Mouse (Mus musculus): ENCODE measurements around the gene Ttc29.

The Ttc29 gene

DNA sequence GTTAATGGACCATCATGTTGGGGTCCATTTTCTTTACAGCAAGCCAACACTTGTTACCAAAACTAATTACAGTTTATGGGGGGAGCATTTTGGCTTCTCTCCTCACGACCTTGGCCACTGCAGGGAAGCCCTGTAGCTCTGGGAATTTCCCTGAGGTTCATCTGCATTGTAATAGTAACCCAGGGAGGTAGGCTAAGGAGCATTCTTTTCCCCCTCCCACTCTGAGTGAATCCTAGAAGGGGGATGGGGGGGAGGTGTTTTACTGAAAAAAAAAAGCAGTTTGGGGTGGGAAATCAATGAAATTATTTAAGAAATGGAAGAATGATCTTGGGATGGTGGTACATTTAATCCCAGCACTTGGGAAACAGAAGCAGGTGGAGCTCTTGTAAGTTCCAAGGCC lies 210.8 kb downstream of the Ttc29 start:
- peak; percentile 80 for DNase-seq (ENCODE audit: low read depth, low spot score)

DNA sequence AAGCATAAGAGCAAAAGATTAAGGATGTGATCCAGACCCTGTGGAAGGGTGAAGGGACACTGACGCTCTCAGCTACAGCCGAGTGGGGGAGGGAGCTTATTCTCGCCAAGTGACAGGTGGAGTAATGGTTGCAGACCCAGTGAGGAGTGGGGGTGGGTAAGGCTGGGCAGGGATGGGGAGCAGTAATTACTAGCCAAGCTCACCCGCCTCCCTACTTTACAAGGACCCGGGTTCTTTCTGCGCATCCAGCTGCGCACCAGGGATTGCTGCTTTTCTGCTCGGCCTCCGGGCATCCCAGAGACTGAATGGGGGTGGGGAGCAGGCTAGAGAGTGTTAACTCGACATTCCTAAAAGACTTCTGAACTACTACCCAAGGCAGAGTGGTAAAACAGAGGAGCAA lies 213.4 kb downstream of the Ttc29 start:
- peak; percentile 80 for DNase-seq (ENCODE audit: low read depth, low spot score)

DNA sequence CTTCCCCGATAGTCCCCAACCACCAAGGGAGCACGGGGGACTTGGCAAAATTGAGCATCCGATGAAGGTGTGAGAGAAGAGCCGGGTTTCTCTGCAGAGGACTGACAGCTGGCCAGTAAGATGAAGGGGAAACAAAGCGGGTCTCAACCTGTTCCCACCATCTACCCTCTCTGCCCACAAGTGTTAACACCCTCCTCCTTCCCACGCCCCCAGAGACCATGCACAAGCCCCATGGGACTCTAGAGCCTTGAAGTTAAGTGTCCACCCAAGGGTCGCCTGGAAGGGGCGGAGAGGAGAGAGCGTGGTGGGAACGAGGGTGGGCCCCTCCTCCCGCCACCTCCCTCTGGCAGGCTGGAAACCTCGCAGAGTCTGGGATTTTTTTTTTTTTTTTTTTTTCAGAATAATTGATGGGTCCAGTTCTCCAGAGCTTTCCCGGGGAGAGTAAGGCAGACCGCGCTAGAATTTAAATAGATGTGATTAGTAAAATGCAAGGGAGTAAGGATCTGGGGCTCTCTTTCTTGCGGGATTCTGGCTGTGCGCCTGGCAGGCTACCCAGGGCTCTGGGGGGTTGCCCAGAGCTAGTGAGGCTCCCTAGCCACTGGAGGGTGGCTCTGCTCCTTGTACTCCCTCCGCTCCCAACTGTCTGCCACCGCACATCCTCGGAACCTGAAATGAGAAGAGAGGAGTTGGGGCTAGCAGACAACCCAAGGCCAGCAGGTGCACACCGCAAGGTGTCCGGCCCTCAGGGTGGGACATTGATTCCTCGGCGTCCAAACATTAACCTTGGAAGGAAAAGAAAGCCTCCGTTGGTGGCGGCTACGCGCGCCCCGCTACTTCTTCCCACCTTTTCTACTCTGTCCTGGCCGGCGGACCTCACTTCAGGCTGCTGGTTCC lies 214.0 kb downstream of the Ttc29 start:
- peak; percentile 43 for DNase-seq (ENCODE audit: low read depth, low spot score)

DNA sequence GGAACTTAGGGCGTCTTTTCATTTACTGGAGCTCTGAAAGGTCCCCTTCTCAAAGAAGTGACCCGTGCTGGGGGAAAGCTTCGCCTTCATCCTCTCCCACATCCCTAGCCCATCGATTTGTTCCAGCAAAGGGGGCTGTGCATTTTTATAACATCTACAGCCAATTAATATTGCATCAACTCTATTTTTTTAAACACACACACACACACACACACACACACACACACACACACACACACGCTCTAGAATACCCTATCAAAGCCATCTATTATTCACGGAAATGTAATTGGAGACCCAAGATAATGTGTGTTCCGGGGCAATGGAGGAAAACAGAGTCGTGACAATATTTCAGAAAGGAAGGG lies 214.7 kb downstream of the Ttc29 start:
- DNase-seq (ENCODE audit: low read depth, low spot score): no peak

DNA sequence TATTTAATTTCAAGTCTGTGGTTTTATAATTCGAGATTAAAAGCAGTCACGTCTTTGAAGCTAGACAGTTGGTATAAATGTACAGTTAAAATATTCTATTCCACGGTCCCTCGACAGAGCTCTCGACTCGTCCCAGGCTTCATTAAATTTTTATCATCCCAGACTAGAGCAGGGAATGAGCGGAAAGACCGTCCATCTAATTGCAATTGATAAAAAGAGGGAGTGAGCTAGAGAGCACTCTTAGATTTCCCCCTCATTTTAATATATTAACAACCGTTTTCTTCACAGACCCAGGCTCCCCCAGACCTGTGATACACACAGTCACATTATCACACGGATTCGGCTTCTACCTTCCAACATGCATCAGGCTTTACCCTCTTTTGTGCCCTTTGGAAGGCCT lies 215.1 kb downstream of the Ttc29 start:
- no peak for DNase-seq (ENCODE audit: low read depth, low spot score)

DNA sequence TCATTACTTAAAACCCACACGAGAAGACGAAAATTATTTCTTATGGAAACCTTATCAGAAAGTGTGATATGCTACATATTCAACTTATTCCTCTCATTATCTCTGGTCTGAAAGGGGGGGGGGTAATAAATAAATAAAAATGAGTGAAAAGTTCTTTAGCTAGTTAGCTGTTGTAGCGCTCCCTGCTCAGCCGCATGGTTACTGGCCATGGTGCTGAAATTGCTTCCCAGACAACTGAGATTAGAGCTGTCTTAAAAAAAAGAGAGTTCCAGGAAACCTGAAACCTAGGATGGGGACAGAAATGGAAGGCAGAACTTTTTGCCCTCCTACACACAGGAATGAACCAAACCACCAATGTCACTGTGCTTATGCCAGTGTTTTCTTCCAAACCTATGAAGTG lies 218.3 kb downstream of the Ttc29 start:
- DNase-seq (ENCODE audit: low read depth, low spot score): peak; percentile 81

DNA sequence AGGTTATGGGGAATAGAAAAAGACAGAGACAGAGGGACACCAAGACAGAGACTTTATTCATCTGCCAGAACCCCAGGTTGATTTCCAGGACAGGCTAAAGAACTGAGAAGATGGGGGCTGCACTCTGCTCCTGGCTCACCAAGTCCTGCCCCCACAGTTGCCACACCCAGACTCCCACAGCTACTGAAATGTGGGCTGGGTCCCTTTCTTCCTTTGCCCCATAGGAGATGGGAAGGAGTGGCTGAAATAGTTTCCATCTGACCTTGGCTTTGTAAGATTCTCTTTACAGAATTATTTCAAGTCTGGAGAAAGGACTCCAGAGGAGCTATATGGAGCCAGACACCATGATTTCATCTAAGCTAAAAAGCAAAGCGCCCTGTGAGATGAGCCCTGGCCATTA lies 219.4 kb downstream of the Ttc29 start:
- DNase-seq (ENCODE audit: low read depth, low spot score): peak; percentile 88

DNA sequence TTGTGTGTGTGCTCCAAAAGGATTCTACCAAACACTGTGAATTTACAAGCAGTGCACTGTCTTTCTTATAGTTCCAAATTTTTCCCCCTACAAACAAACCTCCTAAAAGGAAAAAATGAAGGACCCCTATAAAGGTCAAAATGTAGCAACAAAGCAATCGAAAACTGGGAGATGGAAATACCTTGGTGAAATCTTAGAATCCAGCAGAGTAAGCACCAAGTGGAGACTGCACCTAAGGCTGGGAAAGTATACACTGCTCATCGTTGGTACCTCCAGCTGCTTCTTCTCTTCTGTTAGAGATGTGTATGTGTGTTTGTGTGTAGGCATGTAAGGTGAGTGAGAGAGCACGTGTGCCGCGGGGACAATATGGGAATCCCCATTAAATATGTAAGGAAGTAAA lies 220.2 kb downstream of the Ttc29 start:
- DNase-seq (ENCODE audit: low read depth, low spot score): no peak

DNA sequence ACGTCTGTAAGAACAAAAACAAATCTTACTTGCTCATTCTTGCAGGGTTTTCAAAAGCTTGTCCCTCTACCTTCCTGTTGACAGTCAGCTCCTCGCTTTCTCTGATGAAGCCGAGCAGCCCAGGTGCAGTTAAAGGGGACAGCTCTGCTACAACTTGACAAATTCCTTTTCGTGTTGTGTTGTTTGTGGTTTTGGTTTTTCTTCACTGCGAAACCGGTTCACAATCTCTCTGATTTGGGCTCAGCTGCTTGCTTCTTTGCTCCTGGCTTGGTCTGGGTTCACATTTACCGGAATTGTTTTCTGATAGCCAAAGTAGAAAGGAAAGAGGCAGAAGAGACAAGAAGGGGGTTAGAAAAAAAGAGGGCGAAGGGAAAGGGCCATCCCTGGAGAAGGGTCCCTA lies 221.2 kb downstream of the Ttc29 start:
- no peak for DNase-seq (ENCODE audit: low read depth, low spot score)

DNA sequence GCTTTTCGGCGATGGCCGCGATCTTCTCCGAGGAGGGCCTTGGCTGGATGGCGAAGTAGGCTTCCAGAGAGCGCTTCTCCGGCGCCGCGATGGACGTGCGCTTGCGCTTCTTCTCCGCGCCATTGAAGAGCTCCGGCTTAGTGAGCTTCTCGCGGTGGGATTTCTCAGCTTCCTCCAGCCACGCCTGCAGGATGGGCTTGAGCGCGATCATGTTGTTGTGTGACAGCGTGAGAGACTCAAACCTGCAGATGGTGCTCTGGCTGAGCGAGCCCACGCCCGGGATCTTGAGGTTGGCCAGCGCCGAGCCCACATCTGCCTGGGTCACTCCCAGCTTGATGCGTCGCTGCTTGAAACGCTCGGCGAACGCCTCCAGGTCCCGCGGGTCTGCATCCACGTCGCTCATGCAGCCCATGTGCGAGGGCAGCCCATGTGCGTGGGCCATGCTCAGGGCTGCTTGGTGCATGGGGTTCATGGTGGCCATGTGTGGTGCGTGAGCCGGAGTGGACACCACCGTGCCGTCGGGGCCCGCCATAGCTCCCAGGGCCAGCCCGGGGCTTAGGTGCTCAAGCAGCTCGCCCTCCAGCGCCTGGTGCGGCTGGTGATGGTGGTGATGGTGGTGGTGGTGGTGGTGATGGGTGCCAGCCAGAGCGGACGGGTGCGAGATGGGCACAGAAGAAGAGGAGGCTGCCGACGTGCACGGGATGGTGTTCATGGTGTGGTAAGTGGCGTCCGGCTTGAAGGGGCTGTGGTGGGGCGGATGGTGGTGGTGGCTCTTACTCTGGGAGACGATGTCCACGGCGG lies 221.9 kb downstream of the Ttc29 start:
- DNase-seq (ENCODE audit: low read depth, low spot score): peak; percentile 74

DNA sequence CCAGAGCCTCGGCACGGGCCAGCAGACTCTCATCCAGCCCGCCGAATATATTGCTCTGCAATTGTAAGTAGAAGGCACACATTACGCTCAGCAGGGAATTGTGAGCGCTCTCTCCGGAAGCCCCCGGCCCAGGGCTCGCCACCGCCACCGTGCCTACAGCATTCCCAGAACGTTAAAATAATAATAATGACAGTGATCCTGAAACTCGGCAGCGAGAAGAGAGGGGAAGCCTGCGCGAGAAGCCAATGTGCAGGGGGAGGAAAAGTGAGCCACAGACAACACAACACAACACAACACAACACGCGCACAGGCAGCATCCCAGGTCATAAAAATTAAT lies 222.5 kb downstream of the Ttc29 start:
- DNase-seq (ENCODE audit: low read depth, low spot score): no peak

DNA sequence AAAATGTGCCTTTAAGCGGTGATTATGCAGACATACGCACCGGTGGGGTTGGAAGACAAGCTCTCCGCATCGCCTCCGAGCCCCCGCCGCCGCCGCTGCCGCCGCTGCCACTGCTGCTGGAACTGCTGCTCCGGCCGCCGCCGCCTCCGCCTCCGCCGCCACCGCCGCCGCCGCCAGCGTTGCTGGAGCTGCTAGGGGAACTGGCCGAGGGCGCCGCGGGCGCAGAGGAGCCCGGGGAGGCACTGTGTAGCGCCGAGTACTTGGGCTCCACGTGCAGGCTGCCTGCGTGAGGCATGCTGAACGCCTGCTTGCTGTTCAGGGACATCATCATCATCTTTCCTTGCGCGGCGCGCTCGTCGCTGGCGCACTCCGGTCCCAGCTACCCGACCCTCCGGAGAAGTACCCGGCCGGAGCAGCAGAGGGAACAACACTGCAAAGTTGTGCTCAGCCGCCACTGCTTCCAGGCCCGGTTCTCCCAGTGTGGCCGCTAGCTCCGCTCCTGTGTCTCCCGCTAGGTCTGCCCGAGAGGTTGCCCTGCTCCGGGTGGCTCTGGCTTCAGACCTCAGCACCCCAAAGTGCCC lies 223.1 kb downstream of the Ttc29 start, which contains the start of gene Pou4f2:
TSS of gene Pou4f2 (minus strand) at position 575 of the 581 bp plus-strand sequence.
- DNase-seq (ENCODE audit: low read depth, low spot score): peak; percentile 80

DNA sequence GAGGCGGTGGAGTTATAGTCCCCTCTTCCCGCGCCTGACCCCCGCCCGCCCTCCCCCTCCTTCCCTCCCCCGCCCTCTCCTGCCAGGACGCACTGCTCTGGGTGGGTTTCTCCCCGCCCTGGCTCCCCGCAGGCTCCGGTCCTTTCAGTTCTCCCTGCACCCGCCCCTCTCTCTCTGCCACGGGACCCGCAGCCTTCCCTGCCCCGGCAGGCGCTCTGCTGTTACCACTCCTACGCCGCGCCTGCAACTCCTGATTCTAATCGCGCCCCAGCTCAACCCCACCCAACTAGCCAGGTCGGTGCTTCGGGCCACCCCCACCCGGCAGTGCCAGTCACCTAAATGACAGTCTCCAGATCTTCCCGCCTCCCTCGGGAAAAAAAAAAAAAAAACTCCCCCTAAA lies 223.6 kb downstream of the Ttc29 start:
- DNase-seq (ENCODE audit: low read depth, low spot score): peak; percentile 83

DNA sequence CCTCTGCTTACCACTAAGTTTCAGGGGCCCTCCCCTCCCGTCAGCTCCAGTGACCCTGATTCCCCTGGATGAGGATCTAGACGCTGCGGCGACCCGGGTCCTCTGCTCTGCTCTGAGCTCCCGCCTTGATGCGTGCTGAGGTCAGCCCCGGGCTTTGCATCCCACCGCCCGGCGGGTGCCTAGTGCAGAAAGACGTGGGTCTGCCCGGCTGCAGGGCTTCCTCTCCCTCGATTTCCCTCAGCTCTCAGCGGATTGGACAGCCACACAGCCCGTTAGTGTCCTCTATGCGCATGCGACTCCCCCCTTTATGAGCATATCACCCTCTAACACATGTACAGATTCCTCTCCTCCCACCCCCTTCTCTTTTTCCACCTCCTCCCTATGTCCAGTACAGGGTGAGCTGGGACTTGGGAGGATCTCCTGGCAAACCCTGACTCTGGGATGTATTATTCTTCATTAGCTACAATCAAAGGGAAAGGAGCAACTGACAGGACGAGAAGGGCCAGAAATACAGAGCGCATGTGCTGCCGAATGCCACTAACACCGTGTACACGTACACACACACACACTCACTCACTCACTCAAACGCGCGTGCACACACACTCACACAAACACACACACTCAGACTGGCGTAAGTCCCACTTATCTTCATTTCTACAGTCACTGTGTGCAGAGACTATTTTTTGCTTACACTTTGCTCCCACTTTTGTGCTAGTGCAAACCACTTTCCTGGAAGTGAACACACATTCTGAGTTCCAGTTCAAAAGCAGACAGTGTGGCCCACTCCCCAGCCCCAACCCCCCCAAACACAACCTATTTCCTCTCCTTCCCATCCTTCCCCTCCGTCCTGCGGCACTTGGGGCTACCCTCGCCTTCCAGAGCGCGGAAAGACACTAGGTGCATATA lies 224.3 kb downstream of the Ttc29 start:
- peak; percentile 61 for DNase-seq (ENCODE audit: low read depth, low spot score)

DNA sequence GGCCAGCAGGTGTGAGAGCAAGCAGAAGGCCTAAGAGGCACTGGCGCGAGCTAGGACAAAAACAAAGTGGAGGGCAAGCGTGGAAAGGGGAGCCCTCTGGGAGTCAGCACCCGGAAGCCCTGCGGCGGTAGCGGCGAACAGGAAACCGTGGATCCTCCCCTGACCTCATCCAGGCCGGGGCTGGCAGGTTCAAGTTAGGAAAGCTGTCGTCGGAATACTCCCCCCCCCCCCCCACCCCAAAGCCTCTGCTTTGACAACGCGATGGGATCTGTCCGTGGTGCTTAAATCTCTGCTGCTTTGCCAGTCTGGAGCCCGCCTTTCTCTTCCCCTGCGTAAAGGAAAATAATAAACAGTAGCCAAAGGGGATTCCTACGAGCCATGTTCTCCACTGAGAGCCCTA lies 225.0 kb downstream of the Ttc29 start:
- DNase-seq (ENCODE audit: low read depth, low spot score): peak; percentile 87

DNA sequence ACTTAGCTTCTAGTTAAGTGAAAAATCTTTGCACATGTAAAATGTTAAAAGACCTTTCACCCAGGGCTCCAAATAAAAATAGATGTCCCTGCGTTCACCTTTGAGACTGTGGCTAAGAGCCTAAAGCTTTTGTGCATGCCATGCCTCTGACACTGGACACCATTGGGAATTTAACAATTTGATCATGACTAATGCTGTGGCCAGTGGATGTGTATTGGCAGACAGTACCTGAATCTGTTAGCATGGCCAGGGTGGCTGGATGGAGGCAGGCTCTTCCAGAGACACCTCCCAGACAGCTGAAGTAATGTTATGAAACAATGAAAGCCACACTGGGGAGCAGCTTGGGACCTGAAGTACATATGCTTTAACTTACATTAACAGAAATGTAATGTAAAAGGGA lies 229.7 kb downstream of the Ttc29 start:
- DNase-seq (ENCODE audit: low read depth, low spot score): no peak
